Mouse (Mus musculus): ENCODE results near the gene Kcnmb4. TPM values are rescaled to one million over a fixed set of nuclear protein-coding genes. Genes with fewer than 3 reads are reported as not detected.

Gene Kcnmb4
- polyA plus RNA-seq, 1 experiment = not detected

- no peak for TF ChIP-seq GATA1 (IDR thresholded peaks at IDR 0.05; ENCODE audit: low read length)
Observed at GRCm38 (mm10) chr10:116393790-116394475, 79.7 kb downstream of the Kcnmb4 start.

DNA sequence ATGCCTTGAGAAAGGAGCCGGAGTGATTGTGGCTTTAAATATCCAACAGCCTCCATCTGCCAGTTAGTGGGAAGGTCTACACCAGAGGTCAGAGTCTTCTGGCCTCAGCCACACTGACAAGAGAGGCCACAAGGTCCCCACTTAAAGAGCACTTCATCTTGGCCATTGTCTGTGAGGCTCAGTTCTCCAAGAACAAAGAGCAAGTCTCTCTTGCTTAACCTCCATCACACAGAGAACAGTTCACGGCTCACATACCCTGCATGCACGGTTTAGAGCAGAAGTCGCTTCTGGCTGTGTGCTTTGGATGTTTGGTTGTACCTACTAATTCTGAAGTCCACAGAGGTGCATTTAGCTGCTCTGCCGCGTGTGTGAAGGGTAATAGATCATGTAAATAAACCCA is 84.8 kb downstream of the Kcnmb4 start:
- TF ChIP-seq GATA1 (IDR thresholded peaks at IDR 0.05; ENCODE audit: low read length) = no peak

DNA sequence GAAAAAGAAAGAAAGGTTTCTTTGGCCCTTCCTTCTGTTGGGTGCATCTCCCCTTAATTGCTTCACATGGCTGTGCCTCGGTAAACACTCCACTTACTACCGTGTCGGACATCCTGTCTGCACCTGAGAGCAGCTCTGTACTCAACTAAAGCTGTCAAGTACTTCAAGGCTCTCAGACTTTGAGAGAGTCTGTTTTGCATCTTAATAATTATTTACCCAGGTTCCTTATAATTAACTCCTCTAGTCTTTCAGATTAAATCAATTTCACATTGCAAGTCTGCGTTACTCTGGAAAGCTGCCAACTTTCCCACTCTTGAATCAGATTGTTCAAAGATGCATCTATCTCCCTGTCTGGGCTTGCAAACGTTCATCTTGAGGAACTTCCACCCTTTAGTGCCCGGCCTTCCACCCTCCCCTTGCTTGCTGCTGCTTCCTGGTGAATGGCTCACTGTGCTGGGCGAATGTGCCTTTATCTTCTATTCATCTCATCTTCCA is 87.2 kb downstream of the Kcnmb4 start:
- no peak for TF ChIP-seq GATA1 (IDR thresholded peaks at IDR 0.05; ENCODE audit: low read length)

- no peak for TF ChIP-seq GATA1 (IDR thresholded peaks at IDR 0.05; ENCODE audit: low read length)
Observed at GRCm38 (mm10) chr10:116384401-116384800, 89.3 kb downstream of the Kcnmb4 start.

- TF ChIP-seq GATA1 (IDR thresholded peaks at IDR 0.05; ENCODE audit: low read length) = no peak
Observed at GRCm38 (mm10) chr10:116382826-116383685, 90.6 kb downstream of the Kcnmb4 start.

- no peak for TF ChIP-seq GATA1 (IDR thresholded peaks at IDR 0.05; ENCODE audit: low read length)
Observed at GRCm38 (mm10) chr10:116376853-116377252, 96.8 kb downstream of the Kcnmb4 start.

DNA sequence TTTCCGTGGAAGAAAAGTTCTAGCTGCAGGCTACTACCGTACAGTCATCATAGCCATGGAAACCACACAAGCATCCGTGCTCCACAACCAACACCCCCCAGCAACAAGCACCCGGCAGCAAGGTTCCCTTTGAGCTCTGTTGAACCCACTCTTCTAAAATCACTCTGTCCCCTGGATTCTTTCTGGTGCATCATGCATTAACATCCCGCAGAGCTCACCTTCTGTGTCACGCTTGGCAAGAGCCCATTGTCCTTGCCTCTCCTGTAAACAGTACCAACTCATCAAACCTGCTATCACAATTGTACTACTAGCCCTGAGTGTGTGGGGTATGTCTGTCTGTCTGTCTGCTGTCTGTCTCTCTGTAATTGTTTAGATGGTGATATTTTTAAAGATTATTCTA is 99.6 kb downstream of the Kcnmb4 start:
- TF ChIP-seq GATA1 (IDR thresholded peaks at IDR 0.05; ENCODE audit: low read length) = no peak

GRCm38 (mm10) chr10:116370991-116371725 is 102.5 kb downstream of the Kcnmb4 start:
- no peak for TF ChIP-seq GATA1 (IDR thresholded peaks at IDR 0.05; ENCODE audit: low read length)

Other genes starting within 250 kb of the Kcnmb4 start
- not detected in 2 replicates for gene Ptprb, start 198.4 kb downstream of the Kcnmb4 start, polyA plus RNA-seq (2012)
- 4.6 and 6.1 TPM in 2 replicates for gene Cnot2, start 107.6 kb upstream of the Kcnmb4 start, polyA plus RNA-seq (2012)